Mouse (Mus musculus) olfactory bulb, adult 2 months (tissue): Measurements from ENCODE around the gene Kcnk13.

Source experiments
- CTCF ChIP-seq: fragments of 200-500 bp; IDR thresholded peaks from 2 replicates; pipeline ENCODE4 v1.5.1; 2012; ENCODE audit warnings: low read depth, mild to moderate bottlenecking, low read length, moderate library complexity; ENCODE audit not compliant: insufficient read depth
- POLR2A ChIP-seq: fragments of 200-500 bp; IDR thresholded peaks from 2 replicates; pipeline ENCODE4 v1.6.1; 2012; ENCODE audit warnings: mild to moderate bottlenecking, low read depth, low read length, moderate library complexity; ENCODE audit not compliant: insufficient read depth

GRCm38 (mm10) chr12:99966116-99966770 is 1.9 kb downstream of the Kcnk13 start:
- TF ChIP-seq CTCF, result no peak
- no peak for TF ChIP-seq POLR2A
